Mouse (Mus musculus) adrenal gland, adult 2 months (tissue): ENCODE measurements around the gene Vash2. TPM values are rescaled to one million over a fixed set of nuclear protein-coding genes. Genes with fewer than 3 reads are reported as not detected.

ENCODE experiments used
- DNase-seq: peaks from one replicate; pipeline ENCODE4 v3.0.0; 2021
- polyA plus RNA-seq: library from polyadenylated mRNA; depleted of rRNA; stranded (reverse); fragments of >200 nt; gene quantifications from 2 replicates; pipeline ENCODE4 v1.2.3, GENCODE M21; 2012
- total RNA-seq, 2 experiments: library from RNA; stranded (reverse); gene quantifications; 2 replicates each; pipeline ENCODE4 v1.2.3; 2021

Gene Vash2
- total and polyA plus RNA-seq, 3 experiments, result 0.17 to 1.1 (median 0.24) TPM

GRCm38 (mm10) chr1:190976887-190977573, 2.1 kb downstream of the Vash2 start:
- DNase-seq, result no peak

- no peak for DNase-seq
These were observed 4.3 kb downstream of the Vash2 start for GRCm38 (mm10) chr1:190974833-190975232.

- DNase-seq, result no peak
These were observed 4.9 kb downstream of the Vash2 start for GRCm38 (mm10) chr1:190974191-190974590.

- DNase-seq, result no peak
These were observed 6.4 kb downstream of the Vash2 start for GRCm38 (mm10) chr1:190972612-190973192.

- no peak for DNase-seq
These were observed 7.1 kb downstream of the Vash2 start for GRCm38 (mm10) chr1:190971708-190972610.

- no peak for DNase-seq
These were observed 11.1 kb downstream of the Vash2 start for GRCm38 (mm10) chr1:190968010-190968409.

GRCm38 (mm10) chr1:190964992-190965780, 13.9 kb downstream of the Vash2 start:
- no peak for DNase-seq

GRCm38 (mm10) chr1:190962760-190963159, 16.3 kb downstream of the Vash2 start:
- DNase-seq, result no peak

- no peak for DNase-seq
These were observed 20.3 kb downstream of the Vash2 start for GRCm38 (mm10) chr1:190958821-190959220.

- DNase-seq, result no peak
These were observed 26.1 kb downstream of the Vash2 start for GRCm38 (mm10) chr1:190953009-190953408.

DNA sequence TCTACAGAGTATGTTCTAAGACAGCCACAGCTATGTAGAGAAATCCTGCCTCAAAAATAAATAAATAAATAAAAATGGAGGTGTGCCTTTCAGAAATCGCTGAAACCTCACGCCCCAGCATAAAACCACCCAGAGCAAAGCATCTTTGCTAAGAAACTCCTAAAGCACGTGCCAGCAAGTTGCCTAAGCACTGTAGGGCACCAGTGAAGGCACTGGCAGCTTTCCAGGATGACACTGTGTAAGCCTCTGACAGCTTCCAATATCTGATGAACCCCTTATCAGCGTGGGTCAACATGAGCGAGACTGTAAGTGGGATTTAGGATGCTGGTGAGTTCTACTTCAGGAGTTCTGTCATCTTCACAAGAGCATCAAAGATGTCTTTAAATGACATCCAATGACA, 28.1 kb downstream of the Vash2 start:
- DNase-seq, result peak; percentile 15

- DNase-seq, result no peak
These were observed 30.2 kb downstream of the Vash2 start for GRCm38 (mm10) chr1:190948846-190949245.

- DNase-seq, result peak; percentile 65
These were observed 30.7 kb downstream of the Vash2 start for GRCm38 (mm10) chr1:190948439-190948838.

DNA sequence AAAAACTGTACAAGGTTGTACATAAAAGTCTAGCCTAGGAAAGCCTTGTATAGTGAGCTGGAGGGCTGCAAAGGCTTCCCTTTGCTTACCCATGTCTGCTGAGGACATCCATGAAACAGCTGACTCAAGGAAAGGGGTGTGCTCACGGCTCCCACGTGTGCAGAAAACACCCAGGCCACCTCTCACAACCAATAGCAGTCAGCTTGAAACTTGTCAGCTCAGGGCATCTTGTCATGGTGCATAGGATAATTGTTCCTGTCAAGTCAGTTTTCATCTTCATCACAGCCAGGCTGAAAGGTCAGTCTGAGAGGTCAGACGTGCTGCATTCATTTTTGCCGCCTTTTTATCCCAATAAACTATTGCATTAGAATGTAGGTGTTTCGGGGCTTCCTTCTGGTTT, 31.1 kb downstream of the Vash2 start:
- DNase-seq, result no peak

- DNase-seq, result peak; percentile 77
These were observed 34.9 kb downstream of the Vash2 start for GRCm38 (mm10) chr1:190944109-190944760.

- no peak for DNase-seq
These were observed 39.3 kb downstream of the Vash2 start for GRCm38 (mm10) chr1:190939803-190940202.

DNA sequence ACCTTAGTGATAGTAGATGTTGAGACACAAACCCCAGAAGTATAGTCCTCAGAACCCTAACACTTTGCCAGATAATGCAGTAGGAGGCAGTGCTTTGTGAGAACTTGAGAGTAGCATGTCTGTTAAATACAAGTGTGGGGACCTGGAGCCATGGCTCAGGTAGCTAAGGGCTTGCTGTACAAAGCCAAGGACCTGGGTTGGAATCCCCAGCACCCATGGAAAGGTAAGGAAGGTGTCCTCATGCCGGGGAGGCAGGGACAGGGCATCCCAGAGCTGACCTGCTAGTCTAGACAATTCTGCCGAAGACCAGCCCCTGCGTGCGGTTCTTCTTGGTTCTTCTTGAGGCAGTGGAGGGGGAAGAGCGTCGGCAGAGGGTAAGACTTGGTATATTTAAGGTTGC, 48.9 kb downstream of the Vash2 start:
- DNase-seq, result no peak

DNA sequence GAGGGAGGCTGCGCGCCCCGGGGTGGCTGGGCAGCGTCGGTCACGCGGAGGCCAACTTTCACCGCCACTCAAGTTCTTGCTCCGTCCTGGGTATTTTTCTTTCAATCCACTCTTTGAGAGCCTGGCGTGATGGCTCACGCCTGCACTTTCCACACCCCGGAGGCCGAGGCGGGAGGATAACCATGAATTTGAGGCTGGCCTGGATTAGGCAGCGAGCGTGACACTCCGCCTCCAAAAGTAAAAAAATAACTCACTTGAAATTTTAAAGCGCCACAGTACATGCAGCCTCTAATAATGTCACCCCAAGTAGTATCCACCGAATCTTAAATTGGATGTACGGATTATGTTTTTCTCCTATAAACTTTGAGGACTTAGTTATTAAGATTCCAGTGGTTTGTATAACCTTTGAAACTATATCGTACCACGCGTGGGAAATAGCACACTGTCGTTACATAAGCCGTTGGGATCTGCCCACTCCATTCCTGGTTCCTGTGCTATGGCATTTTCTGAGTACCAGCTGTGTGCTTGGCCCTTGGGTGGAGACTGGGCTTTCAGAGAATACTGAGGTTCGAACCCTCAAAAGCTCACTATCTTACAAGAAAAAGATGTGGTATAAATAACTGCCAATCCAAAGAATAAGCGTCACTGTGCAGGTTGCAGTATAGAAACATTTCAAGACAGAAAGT, 49.9 kb downstream of the Vash2 start:
- peak; percentile 28 for DNase-seq

- peak; percentile 98 for DNase-seq
These were observed 50.6 kb downstream of the Vash2 start for GRCm38 (mm10) chr1:190928370-190929009.

DNA sequence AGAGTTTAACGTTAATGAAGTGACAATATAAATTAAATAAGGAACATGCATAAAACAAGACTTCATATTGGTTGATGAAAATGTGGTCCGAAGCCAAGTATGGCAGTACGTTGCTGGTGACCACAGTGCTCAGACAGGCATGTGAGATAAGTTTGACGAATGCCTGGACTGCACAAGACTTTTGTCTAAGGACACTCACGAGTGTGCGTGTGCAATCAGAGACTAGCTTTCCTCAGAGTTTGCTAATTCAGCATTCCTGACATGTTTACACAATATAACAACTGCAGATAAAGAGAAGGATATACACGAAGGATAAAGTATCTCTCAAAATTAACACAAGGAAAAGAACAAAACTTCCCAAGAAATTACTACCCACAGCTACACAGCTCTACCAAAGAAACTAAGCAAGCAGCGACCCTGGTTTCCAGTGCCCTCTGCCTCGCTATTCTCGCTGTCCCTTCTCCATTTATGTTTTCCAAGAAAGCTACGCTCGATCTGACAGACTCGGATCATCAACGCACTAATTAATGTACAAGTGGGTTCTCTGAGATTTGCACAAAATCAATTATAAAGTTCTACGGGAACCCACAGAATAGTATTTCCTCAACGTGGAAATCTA, 51.2 kb downstream of the Vash2 start:
- no peak for DNase-seq
